Mouse (Mus musculus): ENCODE data around the gene Lipa.
A peak's percentile ranks its signal among the peaks of the same experiment; 100 is the strongest.

Lipa gene

DNA sequence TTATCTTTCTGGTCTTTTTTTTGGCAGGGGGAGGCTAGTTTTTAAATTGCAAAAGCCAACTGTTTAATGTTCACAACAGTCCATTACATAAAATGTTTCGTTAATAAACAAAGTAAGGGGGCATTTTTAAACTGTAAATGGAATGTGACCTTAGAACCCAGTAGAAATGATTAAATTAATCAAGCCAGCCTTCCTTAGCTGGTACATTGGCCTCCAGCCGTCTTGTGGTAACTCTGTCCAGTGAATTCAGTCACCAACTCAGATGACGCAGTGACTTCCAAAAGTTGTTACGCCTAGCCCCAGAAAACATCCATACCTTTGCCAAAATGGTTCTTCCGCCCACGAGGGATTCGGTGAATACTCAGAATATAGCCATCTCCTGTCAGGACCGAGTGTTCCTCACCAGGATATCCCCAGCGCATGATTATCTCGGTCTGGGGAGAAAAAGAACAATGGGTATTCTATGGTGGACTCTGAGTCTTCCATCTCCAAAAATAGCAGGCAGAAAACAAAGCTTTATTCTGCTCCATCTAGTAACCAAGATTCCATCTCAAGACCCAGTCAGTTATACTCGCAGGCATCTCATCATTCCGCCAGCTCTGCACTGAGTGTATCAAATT is 4.1 kb downstream of the Lipa start:
- DNase-seq (ENCODE audit: low read depth, low spot score): no peak

DNA sequence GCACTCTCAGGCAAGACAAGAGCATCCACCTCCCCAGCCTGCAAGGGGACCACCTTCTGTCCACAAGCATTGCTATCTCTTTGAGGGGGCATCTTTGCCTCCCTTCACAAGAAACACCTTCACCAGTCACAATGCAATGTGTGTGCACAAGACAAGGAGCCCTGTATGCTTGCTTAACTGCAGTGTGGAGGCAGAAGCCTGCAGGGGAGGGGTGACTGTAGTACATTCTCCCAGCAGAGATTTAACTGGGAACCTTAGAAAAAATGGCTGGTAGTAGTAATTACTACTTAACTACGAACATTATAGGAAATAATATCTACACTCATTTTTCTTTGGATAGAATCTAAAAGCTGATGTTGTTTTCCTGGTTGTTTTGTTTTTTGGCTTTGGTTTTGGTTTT is 5.3 kb downstream of the Lipa start:
- DNase-seq (ENCODE audit: low read depth, low spot score): no peak

DNA sequence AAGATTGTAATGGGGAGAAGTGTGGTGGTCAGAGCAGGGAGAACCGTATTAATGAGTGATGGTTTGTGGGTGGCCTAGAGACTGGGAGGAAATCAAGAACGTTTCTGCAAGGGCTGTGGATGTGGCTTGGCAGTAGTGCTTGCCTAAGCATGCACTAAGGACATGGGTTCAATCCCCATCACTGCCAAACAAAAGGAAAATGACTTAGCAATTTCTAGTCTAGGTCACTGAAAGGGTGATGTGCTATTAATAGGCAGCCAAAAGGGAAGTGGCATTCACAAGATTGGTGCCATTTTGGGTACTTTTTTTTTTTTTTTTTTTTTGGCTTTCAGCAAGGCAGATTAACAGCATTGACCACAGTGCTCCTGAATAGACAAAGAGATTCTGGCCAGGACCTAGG is 5.9 kb downstream of the Lipa start:
- no peak for DNase-seq (ENCODE audit: low read depth, low spot score)

DNA sequence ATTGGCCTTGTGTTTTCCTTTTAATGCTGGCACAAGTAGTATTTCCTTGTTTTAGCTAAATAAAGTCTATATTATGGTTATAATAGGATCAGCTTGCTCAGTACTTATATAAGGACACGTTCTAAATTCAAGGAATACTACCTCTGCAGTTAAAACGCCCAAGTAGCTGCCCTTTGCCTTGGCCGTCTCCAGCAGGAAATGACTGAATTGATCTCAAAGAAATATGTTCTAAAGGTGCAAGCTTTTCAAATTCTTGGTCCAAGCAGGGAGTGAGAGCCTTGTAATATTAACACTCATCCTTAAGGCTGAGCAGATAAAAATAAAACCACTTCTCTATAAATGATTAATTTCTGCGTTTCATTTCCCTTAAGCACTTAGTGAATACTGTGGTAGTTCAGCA is 7.2 kb downstream of the Lipa start:
- DNase-seq (ENCODE audit: low read depth, low spot score): no peak

DNA sequence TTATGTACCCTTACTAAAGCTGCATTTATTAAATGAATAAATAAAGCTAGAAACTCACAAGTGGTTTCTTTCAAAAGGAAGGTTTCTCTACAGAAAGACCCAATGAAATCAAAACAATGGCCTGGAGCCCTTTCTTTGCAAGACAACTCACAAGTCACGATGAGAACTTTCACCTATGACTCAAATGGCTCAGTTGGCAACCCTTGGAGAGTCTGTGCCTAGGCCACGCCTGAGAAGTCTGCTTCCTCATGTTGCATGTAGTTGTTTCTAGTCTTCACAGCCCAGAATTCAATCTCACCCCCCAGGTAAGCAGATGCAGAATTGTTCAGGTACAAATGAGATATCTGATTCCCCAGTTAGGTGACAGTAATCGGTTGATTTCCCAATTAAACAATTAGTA is 7.6 kb downstream of the Lipa start:
- no peak for DNase-seq (ENCODE audit: low read depth, low spot score)

DNA sequence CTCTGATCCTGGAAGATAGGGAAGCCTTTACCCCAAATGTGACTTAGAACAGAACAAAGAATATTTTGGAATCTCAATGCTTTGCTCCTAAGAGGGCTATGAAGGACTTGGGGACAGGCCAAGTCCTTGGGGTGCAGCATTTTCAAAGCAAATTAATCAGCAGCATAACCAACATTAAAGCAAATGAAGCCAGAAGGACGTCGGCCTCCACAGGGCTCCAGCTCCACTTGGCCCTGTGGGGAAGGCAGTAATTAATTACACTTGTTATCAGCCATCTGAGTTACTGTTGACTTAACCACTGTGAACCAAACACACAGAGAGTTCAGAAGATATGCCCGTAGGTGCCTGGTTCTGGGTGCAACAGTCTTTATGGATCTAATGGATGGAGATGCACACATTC is 8.5 kb downstream of the Lipa start:
- no peak for DNase-seq (ENCODE audit: low read depth, low spot score)

DNA sequence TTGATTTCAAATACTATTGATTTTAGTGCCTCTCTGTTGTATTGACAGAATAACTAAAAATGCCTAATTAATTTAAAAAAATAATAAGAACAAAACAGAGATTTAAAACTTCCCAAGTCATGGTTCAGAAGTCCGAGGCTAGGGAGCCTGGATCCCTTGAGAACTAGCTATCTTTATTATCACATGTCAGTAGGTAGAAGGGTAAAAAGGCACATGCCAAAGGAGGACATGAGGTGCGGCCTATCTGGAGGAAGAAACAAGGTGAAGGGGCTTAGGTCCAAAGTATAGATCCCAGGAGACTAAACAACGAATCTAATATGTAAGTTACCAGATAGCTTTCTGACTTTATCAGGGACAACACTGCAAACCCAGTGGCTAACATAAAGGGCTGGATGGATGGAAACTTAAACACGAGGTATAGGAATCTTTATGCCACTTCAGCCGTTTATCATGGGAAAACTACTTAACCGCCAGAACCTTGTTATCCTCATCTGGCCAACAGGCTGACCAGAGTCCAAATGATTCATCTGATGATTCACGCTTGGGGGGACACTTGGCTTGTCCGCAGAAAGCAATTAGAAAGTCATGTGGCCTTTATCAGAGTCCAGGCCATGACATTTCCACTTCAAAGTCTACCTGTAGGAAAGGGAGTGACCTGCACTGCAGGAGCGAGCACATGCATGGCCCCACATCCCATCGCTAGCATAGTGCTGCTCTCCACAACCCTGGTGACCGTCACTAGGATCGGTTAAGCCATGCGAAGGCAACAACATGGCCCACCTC is 9.3 kb downstream of the Lipa start:
- no peak for DNase-seq (ENCODE audit: low read depth, low spot score)

DNA sequence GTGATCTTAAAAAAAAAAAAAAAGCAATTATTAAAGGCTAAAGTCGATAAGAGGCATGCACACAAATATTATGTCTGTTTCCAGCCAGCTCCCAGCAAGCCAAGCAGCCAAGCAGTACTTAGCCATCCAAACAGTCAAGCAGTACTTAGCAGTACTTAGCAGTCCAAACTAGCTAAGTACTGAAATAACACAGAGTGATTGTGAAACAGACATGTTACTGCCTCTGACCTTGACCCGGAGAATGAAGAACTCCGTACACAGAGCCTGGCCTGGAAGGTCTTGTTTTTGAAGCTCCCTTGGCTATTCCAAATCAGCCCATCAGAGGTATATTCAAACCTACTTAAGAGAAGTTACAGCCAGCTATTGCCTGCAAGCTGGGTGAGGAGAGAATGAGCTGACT is 10.1 kb downstream of the Lipa start:
- no peak for DNase-seq (ENCODE audit: low read depth, low spot score)

DNA sequence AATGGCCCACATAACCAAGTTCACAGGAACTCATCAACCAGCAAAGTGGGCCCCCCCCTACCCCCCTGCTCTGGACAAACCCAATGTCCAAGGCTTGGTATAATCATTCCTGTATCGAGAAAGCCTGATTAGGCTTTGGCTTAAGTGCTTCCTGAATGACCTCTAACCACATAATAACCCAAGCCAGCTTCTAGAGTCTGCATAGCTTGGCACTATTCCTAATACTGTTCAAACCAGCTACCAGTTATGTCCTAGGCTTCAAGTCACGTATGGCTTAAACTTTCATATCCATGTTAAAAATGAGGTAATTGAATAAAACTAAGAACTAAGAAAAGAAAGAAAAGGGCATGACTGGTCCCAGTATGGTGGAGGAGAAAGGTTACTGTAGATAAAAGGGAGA is 10.9 kb downstream of the Lipa start:
- DNase-seq (ENCODE audit: low read depth, low spot score): no peak

DNA sequence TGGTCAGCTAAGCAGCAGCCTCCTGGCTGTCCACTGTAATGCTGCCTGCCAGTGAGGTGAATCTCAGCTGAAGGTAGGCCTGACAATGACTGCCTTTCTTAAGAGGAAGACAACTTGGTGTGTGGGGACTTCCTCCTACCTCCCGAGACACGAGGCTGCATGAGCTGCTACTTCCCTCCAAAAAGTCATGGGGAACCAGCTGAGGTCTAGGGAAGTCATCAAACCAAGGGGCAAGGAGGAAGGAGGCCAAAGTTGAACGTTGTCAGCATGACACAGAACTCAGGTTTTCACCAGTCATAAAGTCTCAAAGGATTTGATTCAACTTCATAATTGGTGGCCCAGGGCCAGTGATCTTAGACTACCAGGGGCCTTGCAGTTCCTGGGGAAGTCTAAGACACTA is 11.6 kb downstream of the Lipa start:
- DNase-seq (ENCODE audit: low read depth, low spot score): no peak

DNA sequence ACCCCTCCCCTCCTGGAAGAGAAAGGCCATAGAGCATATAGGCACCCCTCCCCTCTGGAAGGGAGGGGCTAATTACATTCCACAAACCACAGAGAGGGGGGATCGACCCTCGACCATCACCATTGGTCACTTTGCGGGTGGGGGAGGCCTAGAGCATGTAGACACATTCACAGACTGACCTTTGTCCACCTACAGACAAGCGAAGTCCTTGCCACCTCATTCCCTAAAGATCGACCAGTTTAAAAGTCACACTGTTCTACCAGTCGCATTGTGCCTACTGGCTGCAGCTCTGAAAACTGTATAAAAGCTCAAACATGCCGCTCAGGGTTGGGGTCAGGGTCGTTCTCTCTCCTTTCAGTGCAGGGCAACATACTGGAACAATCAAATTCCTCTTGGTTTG is 15.7 kb downstream of the Lipa start:
- DNase-seq (ENCODE audit: low read depth, low spot score): no peak

DNA sequence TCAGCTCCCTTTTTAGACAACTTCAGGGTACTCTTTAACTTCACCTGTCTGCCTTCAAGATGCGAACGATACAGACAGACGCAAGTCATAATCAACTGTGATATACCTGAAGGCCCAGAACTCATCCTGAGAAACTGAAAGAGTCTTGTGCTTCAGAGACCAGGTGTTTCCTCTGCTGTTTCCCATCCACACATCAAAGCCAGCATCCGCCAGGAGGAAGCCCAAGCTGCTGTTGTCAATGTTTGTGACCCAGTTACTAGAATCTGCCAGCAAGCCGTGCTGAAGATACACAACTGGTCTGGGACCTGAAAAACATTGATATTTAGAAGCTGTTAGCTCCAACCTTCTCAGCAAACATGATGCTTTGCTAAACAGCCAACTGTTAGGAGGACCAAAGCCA is 16.6 kb downstream of the Lipa start:
- no peak for DNase-seq (ENCODE audit: low read depth, low spot score)

DNA sequence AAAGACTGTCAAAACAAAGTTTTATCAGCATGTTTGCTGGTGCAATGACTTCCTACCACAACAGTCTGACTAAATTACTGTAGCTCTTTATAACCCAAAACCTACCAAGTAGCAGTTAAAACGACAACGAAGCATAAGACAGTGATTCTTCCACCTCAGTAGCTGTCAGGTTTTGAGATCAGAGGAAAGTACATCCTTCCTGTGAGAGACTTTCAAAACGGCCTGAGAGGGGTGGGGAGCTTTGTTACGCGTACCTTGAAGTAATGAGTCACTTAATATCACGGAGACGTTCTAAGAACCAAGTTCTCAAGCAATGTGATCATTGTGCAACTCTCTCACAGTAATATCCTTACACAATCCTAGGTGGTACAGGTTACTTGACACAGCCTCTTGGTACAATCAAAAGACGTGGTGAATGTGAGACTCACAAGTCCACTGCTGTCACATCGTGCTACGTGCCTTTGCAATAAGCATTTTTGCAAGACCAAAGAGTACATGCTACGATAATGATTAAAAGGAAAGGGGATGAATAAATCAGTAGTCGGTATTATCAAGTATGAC is 22.0 kb downstream of the Lipa start:
- DNase-seq (ENCODE audit: low read depth, low spot score): no peak

DNA sequence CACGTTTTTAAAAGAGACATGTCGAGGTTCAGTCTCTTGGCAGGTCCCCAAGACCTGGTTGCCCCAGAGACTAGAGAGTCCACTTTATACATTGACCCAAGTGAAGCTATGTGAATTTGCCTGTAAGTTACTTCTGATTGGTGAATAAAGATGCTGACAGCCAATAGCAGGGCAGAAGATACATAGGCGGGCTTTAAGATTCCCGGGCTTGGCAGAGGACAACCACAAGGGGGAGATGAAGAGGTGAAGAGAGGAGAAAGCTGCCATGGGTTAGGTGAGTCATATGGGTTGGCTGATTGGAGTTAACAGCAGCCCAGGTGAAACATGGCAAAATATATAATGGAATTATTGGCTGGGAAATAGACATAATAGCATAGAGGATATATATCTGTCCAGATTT is 26.5 kb downstream of the Lipa start:
- DNase-seq (ENCODE audit: low read depth, low spot score): peak; percentile 91

DNA sequence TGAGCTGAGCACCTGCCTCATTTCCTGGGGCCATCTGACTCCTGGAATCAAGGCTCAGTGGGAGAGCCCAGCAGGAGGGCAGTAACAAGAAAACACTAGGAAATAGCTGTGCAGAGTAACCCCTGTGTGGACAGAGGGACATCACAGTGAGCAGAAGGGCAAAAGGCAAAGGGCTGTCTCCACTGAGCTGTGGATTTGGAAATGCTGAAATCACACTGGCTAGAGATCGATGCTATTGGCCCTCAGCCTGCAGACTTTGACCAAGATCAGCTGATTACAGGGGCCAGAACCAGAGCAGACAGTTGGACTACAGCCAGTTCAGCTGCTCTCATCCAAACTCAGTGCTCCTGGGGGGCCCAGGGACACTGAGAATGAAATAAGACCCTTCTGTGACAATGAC is 30.9 kb downstream of the Lipa start:
- no peak for DNase-seq (ENCODE audit: low read depth, low spot score)

DNA sequence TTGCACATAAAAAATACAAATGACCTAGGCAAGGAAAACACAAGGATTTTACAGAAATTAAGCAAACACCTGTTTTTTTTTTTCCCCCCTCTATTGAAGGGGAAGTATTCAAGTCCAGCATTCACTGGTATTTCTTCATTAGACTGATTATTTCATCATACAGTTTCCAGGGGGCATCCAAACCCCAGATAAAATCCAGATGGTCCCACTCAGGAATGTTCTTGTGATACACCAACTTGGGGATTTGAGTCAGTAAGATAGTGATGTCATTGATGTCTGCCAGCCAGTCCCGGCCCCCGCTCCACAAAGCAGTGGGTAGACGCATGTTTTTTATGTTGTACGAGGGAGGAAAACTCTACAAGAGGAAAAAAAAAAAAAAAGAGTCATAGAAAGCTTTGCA is 33.4 kb downstream of the Lipa start:
- DNase-seq (ENCODE audit: low read depth, low spot score): no peak

DNA sequence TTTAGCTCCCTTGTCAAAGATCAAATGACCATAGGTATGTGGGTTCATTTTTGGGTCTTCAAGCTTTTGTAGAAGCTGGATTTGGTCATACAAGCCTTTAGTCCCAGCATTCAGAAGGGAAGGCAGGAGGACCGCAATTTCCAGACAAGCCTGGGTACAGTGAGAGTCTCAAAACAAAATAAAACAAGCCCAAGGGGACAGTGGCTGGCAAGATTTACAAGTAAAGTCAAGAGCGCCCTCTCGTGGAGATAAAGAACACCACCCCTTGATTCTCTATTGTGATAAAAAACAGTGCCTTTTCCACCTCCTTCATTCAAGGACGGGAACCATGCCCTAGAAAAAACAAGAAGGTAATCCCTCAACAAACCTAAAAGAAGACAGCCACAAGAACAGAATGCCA is 43.7 kb downstream of the Lipa start:
- peak; percentile 70 for DNase-seq (ENCODE audit: low read depth, low spot score)

DNA sequence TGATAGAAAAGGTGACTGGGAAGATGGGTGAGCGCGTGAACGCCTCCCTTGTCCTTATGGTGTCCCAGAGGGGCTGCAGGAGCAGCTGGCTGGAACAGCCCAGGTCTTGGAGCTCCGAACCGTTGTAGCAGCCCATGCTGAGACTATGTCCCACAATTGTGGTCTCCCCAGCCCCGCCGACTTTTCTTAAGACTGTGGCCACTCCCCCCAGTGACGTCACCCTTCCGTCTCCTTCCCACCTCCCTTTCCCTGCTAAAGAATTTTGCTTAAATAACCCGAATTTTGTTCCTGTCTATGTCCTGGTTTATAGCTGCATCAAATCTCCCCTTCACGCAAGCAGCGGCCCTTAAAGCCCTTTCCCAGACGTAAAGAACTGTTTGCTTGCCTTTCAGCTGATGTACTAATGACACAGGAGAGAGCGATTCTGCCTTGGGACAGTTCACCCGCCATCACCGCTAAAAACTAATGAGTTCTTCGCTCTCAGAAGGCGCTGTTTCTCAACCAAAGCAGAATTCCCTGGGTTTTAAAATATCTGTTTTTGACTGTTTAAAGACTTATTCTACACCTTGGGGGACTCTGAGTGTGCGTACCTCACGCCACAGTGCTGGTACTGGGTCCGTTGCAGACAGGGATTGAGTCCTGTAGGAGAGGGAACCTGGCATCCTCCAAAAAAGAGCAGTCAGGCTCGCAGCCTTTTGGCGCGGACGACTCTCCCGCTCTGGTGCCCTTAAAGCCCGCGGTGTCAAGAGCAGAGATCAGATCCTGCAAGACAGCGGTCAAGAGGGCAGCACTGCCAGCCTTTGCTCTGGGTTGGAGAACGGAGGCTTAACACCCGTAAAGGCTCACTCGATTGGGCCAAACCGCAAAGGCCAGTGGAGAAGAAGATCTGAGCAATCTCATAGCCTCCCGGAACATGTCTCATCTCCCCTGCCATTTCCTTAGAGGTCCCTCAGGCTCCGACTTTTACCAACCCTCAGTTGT is 52.0 kb downstream of the Lipa start, which contains the start of gene Ch25h:
Ch25h (minus strand) TSS at position 174 of the 981 bp plus-strand sequence.
- DNase-seq (ENCODE audit: low read depth, low spot score): peak; percentile 61

DNA sequence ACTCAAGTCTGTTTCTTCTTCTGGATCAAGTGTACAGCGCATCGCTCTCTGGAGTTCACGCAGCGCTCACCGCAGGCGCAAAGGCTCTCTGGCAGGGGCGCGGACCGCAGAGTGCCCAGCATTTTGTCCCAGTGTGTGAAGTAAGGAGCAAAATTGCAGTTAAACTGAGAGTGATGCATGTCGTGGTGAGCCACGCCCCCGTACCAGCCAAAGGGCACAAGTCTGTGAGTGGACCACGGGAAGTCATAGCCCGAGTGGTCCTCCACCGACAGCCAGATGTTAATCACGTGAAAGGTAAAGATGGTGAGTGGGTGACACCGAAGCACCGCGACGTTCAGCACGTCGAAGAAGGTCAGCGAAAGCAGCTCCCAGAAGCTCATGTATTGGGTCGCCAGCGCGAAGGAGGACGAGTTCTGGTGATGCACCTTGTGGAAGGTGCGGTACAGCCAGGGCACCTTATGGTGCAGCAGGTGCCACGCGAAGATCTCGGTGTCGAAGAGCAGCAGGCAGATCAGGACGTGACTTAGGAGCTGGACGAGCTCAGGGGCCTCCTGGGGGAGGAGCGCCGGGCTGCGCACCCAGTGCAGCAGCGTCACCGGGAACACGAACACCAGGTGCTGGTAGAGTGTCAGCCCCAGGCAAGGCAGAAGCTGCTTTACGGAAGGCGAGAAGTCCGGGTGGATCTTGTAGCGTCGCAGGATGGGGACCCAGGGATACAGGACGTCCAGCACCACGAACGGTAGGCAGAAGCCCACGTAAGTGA is 52.9 kb downstream of the Lipa start:
- DNase-seq (ENCODE audit: low read depth, low spot score): peak; percentile 19

DNA sequence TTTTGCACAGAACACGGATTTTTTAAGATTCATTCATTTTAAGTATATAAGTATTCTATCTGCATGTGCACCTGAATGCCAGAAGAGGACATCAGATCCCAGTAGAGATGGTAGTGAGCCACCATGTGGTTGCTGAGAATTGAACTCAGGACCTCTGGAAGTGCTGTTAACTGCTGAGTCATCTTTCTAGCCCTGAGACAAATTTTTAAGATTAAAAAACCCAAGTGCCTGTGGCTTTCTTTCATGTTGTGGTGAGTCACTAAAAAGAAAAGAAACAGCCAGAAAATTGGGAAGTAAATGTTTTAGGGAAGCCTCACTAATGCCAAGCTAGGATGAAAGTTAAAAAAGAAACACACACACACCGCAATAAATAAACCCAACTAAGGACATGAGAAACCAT is 55.6 kb downstream of the Lipa start:
- no peak for DNase-seq (ENCODE audit: low read depth, low spot score)

DNA sequence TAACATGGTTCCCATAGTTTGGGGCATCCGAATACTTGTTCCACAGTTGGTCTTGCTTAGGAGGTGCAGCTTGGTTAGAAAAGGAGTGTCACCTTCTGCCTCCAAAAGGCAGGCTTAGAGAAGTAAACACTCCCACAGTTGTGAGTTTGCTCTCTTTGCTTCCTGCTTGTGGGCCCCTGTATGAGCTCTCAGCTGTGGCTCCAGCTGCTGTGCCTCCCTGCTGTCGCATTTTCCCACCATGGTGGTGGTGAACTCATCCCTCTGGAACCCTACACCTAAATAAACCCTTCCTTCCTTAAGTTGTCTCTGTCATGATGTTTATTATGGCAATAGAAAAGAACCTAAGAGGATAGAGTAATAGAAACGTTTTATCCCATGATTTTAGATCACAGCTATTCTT is 58.5 kb downstream of the Lipa start:
- DNase-seq (ENCODE audit: low read depth, low spot score): no peak
